Mouse (Mus musculus) E14TG2a.4 (cell line): Measurements from ENCODE around the gene Ttc39a.

Source experiments
- CTCF ChIP-seq: conservative IDR thresholded peaks from 2 replicates; pipeline ENCODE4 v1.5.1; 2014; ENCODE audit warnings: low read length
- NANOG ChIP-seq: IDR thresholded peaks from 2 replicates; pipeline ENCODE4 v1.6.1; 2014; ENCODE audit warnings: borderline replicate concordance, low read length, mixed read lengths
- POU5F1 ChIP-seq: IDR thresholded peaks from 2 replicates; pipeline ENCODE4 v1.6.1; 2014; ENCODE audit warnings: low read length, borderline replicate concordance

- no peak for TF ChIP-seq CTCF
- TF ChIP-seq NANOG, result no peak
- TF ChIP-seq POU5F1, result no peak
These were observed 87.2 kb downstream of the Ttc39a start for GRCm38 (mm10) chr4:109493581-109493980.
